Mouse (Mus musculus) urinary bladder, postnatal 10 days (tissue): ENCODE results near the gene Ccdc69.

Experiments used
- DNase-seq: peaks from one replicate; pipeline ENCODE4 v3.0.0; 2022; ENCODE audit warnings: low spot score

Gene Ccdc69

DNA sequence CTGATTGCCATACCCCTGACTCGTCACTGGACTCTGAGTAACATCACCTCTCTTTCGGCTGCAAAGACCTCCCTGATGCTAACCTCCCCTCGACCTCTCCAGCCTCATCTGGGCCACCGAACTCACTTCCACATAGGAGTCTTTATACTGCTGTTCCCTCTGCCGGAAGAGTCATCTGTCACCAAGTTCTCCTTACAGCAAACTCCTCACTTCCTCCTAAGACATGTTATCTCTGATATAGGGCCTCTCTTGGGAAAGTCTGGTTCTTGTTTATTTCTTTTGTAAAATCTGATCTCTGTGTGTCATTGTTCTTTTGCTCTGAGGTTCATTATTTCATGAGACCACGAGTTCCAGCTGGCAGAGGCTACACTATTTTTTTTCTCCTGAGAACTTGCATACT, 69.7 kb downstream of the Ccdc69 start:
- DNase-seq: no peak

DNA sequence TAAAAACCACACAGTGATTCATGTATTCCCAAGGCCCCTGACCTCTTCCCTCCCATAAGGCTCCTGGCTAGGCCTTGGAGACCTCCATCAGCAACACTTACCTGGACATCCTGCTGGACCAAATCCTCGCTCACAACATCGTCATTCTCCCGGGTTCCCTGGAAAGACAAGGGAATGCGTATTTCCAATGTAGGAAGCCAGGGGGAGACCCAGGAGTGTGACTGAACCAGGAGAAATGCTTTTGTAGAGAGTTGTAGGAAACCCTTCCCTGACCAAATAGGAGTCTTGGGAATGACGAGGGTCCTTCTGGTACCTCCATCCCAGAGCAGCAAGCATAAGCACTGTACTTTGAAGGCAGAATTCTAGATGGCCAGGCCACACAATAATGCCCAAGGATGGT, 72.2 kb downstream of the Ccdc69 start:
- no peak for DNase-seq

DNA sequence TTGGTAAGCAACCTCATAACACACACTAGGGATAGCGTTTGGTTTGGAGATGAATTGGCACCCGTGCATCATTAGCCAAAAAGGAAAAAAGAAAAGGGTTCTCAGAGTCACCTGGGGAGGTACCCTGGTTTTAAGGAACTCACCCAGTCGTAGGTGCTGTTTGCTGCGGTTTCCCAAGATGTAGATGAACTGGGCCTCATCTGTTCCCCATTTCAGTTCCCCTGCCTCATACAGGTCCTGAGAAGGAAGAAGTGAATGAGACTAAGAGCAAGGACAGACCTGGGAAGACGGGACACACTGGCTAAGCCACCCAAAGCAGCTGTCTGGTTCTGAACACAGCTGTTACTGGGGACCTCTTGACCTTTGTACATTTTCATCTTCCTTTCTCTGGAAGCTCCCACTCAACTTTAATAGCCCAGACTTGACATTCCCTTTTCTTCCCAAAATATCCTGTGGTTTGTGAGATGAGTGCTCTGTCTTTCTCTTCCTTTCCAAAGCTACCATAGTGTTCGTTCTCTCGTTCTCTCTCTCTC, 72.9 kb downstream of the Ccdc69 start:
- no peak for DNase-seq
